Mouse (Mus musculus): ENCODE data around the gene Mcam.
A peak's percentile ranks its signal among the peaks of the same experiment; 100 is the strongest.
"Not testable (repeated sequence)": the region's sequence is repeated elsewhere in the genome, so short reads cannot be mapped to it uniquely, and the experiment has no call there.

The Mcam gene

GRCm38 (mm10) chr9:44109360-44110095 is 24.7 kb upstream of the Mcam start:
- DNase-seq (ENCODE audit: low spot score), result peak; percentile 72

- DNase-seq (ENCODE audit: low spot score), result not testable (repeated sequence)
Measured at GRCm38 (mm10) chr9:44111909-44112308, 22.4 kb upstream of the Mcam start.

- DNase-seq (ENCODE audit: low spot score), result peak; percentile 98
Measured at GRCm38 (mm10) chr9:44113105-44113789, 21.0 kb upstream of the Mcam start, which contains the start of the genes Gm49380 and Rnf26. Gene Gm49380, minus strand, starts transcription at chr9:44113500. Gene Rnf26, minus strand, starts transcription at chr9:44113517.

- no peak for DNase-seq (ENCODE audit: low spot score)
Measured at GRCm38 (mm10) chr9:44114453-44114852, 19.8 kb upstream of the Mcam start.

DNA sequence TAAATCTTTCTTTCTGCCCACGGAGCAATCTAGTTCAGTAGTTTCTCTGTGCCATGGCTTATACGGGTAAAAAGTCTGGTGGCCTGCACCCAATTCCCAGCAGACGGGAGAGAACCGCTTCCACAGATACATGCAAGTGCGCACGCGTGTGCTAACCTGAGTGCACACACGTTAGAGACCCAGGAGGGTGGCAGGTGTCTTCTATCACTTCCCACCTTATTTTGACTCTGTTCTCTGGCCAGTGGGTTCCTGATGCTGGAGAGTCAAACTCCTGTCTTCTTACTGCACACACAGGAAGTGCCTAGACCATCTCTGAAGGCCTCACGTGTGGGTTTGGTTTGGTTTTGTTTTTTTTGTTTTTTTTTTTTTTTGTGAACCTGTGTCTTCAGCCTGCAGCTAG is 18.7 kb upstream of the Mcam start:
- no peak for DNase-seq (ENCODE audit: low spot score)

- no peak for DNase-seq (ENCODE audit: low spot score)
Measured at GRCm38 (mm10) chr9:44116182-44116581, 18.1 kb upstream of the Mcam start.

GRCm38 (mm10) chr9:44119011-44119410 is 15.3 kb upstream of the Mcam start:
- DNase-seq (ENCODE audit: low spot score), result no peak

DNA sequence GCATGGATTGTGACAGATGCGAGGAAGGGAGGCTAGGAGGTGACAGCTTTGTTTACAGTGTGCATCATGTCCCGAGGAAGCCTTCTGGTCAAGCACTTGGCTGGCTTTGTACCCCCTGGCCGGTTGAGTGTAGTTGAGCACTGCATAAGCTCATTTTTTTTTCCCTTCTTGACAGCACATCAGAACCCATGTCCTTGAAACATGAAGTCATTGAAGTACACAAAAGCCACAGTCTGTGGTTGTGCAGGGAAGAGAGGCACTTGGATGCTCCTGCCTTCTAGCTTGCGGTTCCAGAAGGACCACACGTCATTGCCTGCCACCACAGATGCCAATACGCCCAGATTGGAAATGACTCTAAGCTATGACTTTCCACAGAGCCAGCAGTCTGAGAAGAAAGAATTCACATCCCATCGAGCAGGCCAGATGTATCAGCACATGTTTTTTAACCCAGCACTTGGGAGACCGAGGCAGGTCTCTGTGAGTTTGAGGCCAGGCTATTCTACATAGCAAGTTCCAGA is 14.3 kb upstream of the Mcam start:
- DNase-seq (ENCODE audit: low spot score), result no peak

- no peak for DNase-seq (ENCODE audit: low spot score)
Measured at GRCm38 (mm10) chr9:44124317-44124716, 10.0 kb upstream of the Mcam start.

GRCm38 (mm10) chr9:44125026-44125425 is 9.2 kb upstream of the Mcam start:
- DNase-seq (ENCODE audit: low spot score), result no peak

DNA sequence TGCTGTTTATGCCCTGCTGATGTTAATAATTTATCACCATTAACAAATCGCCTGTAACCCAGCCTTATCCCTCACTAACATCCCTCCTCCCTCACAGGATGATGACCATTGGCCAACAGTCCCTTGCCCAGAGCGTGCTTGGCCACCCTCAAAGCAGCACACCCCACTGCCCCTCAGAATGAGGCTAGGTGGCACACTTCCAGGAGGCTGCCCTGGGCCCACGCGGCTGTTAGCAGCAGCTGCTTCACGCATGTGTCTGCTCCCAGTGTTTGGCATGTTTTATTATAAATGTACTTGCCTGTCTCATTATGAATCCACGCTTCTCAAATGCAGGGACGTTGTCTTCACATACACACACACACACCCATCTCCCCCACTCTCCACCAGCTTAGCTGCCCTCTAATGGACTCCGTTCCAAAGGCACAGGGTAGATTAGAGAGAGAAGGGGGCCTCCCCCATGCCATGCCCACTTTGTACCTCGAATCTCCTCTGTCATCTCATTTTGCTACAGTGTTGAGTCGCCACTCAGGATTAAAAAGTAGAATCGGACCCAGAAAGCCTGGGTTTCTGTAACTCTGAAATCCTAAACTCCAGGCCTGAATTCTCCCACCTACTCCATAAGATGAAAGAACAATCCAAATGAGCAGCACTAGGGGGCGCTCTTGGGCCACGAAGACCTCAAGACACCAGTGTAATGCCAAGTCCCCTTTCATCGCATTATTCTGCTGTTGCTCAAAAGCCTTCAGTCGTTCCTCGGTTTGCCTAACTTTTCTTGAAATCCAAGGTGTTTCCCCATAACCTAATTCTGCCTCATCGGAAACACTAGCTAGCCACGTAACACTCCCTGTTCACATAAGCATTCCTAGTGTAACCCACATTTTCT is 8.5 kb upstream of the Mcam start:
- DNase-seq (ENCODE audit: low spot score), result peak; percentile 88

DNA sequence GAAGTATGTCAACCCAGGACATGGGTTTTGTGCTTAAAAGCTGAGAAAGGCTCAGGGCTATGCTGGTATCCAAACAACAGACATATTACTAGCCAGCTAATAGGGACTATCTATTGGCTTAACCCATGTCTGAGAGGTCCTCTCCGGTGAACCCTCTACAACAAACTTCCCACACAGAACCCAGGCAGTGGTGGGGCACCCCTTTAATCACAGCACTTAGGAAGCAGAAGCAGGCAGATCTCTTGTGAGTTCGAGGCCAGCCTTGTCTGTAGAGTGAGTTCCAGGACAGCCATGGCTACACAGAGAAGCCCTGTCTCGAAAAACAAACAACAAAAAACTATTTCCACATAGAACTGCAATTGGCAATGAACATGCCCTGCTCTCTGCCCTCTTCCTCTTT is 7.5 kb upstream of the Mcam start:
- no peak for DNase-seq (ENCODE audit: low spot score)

DNA sequence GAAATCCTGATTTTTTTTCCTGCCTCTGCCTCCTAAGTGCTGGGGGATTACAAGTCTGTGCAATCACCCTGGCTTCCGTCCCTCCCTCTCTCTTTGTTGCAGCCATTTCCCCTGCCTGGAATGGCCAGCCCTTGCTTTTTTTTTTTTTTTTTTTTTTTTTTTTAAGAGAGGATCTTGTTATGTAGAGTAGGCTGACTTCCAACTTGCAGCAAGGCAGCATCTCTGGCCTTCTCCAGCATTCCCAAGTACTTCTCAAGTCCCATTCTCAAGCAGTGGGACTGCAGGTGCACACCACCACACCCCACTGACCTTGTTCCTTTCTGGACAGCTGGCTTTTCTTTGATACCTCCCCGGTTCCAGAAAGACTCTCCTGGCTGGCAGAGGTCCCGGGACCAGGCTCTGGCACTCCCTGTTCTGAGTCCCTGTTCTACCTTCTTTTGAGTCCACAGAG is 6.9 kb upstream of the Mcam start:
- DNase-seq (ENCODE audit: low spot score), result no peak

DNA sequence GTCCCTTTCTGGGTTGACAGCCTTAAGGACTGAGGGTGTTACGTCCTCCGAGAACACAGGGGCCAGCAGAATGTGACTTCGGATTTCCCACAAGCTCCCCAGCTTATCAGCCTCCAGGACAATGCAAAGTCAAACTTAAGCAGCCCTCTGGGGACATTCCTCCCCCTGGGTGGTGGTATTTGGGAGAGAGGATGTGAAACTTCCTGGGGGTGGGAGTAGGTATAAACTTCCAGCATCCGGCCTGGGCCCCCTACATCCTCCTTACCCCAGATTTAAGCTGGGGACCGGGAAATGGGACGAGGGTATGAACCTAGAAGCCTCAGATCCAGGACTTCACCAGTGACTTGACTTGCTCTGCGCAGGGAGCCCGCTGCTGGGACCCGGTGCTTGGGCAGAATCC is 4.6 kb upstream of the Mcam start:
- peak; percentile 64 for DNase-seq (ENCODE audit: low spot score)

- peak; percentile 93 for DNase-seq (ENCODE audit: low spot score)
Measured at GRCm38 (mm10) chr9:44130034-44130433, 4.2 kb upstream of the Mcam start.

DNA sequence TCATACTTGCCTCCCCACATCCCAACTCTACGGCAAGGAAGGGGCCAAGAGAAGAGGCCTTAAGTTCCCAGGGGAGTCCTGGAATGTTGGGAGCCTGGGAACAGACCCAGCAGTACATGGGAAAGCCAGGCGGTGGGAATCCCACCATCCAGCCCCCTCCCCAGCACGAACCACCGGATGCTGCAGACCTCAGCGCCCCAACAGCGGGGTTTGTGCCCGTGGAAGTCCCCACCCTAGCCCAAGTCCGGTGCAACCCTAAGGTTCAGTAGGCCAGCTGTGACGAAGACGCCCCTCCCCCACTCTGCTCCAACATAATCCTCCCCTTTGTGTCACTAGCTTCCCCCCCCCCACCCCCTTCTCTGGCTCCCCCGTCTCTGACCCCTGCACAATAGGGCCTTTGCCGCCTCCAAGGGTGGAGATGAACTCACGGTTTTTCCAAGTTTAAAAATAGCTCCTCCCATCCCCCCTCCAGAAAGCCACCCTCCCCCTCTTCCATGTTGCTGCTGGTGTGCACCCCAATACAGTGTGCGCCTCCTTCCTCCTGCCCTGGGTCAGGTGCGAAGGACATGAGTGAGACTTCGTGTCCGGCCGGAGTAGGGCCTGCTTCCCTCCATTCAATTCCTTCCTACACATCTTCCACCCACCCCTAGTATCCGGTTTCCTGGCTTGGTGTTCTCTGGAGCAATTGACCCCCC is 3.5 kb upstream of the Mcam start:
- no peak for DNase-seq (ENCODE audit: low spot score)

DNA sequence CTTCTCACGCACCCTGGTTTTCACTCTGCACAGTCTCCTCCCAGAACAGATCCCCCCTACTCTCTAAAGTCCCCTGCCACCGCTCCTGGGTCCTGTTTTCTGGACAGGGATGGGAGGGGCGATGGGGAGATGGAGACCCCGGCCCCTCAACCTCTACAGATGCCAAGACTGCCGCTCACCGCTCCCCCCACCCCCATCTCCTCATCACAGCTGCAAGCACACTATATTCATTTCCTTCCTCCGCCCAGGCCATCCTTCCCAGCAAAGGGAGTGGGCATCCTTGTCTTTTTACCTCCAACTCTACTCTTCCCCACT is 3.0 kb upstream of the Mcam start:
- no peak for DNase-seq (ENCODE audit: low spot score)

DNA sequence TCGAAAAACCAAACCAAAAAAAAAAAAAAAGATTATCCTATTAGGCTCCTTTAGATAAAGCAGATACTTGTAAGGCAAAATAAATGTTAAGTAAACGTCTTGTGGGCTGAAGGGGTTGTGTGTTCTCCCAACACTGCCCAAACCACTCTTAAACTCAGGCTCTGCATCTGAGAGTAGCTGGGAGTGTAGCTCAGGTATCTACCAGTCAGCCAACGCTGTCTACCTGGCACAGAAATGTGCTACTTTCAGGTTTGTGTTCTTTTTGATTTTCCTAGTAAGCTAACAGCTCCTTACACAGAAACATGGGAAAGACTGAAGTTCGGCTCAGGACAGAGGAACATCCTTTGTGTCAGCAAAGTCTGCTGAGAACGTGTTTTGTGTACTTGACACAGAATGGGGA is 2.1 kb upstream of the Mcam start:
- DNase-seq (ENCODE audit: low spot score), result no peak

DNA sequence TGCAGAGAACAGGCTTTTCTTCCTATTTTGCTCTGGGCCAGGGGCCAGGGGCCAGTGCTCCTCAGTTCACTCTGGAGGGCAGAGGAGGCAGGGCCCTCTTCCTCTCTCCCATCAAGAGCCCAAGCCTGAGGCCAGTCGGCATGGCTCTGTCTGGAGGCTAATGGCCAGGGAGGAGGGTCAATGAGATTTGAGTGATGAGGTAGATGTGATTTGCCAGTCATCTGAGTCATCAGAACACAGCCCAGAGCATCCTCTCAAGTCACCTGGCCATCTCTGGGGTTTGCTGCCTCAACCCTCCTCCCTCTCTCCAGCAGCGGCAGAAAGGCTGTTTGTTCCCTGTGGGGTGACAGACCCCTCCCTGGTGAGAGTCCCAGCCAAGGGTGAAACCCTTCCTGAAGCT is 982 bp upstream of the Mcam start:
- DNase-seq (ENCODE audit: low spot score), result no peak

- no peak for DNase-seq (ENCODE audit: low spot score)
Measured at GRCm38 (mm10) chr9:44134851-44135730, 822 bp downstream of the Mcam start.

All from lung, postnatal 25 days (tissue).